ENCODE assay signal across 12 mouse cellular contexts in genomic region chr7:19335583-19335982, GRCm38 (mm10). TPM values are rescaled to one million over a fixed set of nuclear protein-coding genes. Genes with fewer than 3 reads are reported as not detected.
DNase-seq lines count a peak whose midpoint lies in the region; ATAC-seq lines count a peak whose summit lies in the region.
"Had no signal": no experiment of that assay in that cellular context is flagged by ENCODE, and none has a peak within 500 bp of the region (broad histone marks: within the 10 kb centered on the region; RNA-seq: fewer than 3 reads in every experiment).

No protein-coding gene starts in this region.

- no peaks in the 10 kb centered on the region for H3K27me3 ChIP-seq in kidney, embryonic 14.5 days (ENCODE audit: control insufficient read depth, insufficient read depth, low read length)
- H3K27me3 ChIP-seq in liver, embryonic 13.5 days: peaks cover 54% of the 10 kb centered on the region

- no peak overlapping the region for H3K4me2 ChIP-seq in kidney, embryonic 14.5 days (replicated peaks; ENCODE audit: low read depth, low read length)
- H3K4me2 ChIP-seq in liver, embryonic 13.5 days: no peak overlapping the region

- ATAC-seq in kidney, embryonic 14.5 days (ENCODE audit: low FRiP score, low TSS enrichment): no peak
- ATAC-seq in liver, embryonic 13.5 days (ENCODE audit: low read depth): peak; percentile 35; the same call in 1 of the 2 replicates

- 0 out of 2 replicates have a peak, but pooled peaks cover 3% of the 10 kb centered on the region for H3K4me1 ChIP-seq in kidney, embryonic 14.5 days (ENCODE audit: control insufficient read depth, insufficient read depth, low read length)
- H3K4me1 ChIP-seq in liver, embryonic 13.5 days (replicated peaks): peaks cover 26% of the 10 kb centered on the region

- 45% methylated on average over 3 of the region's 3 CpGs for WGBS in kidney, embryonic 14.5 days
- WGBS in liver, embryonic 13.5 days (ENCODE audit: insufficient replicate concordance): 34% methylated on average over 3 of the region's 3 CpGs

- no peak overlapping the region for H3K4me3 ChIP-seq in kidney, embryonic 14.5 days (ENCODE audit: low read length)
- no peak overlapping the region for H3K4me3 ChIP-seq in liver, embryonic 13.5 days (replicated peaks)
- H3K4me3 ChIP-seq: gastrocnemius, adult 2 months had no signal

- no peak overlapping the region for H3K27ac ChIP-seq in kidney, embryonic 14.5 days (ENCODE audit: low read depth, low read length)
- H3K27ac ChIP-seq in liver, embryonic 13.5 days: no peak overlapping the region
- H3K27ac ChIP-seq: gastrocnemius, adult 2 months had no signal

- H3K9ac ChIP-seq in kidney, embryonic 14.5 days (ENCODE audit: low read depth, low read length): no peak overlapping the region
- H3K9ac ChIP-seq in liver, embryonic 13.5 days: no peak overlapping the region

- H3K36me3 ChIP-seq in kidney, embryonic 14.5 days (ENCODE audit: control insufficient read depth, insufficient read depth, low read length): no peaks in the 10 kb centered on the region
- H3K36me3 ChIP-seq in liver, embryonic 13.5 days: no peaks in the 10 kb centered on the region

- H3K9me3 ChIP-seq in kidney, embryonic 14.5 days (ENCODE audit: control insufficient read depth, low read length): no peaks in the 10 kb centered on the region
- H3K9me3 ChIP-seq in liver, embryonic 13.5 days (replicated peaks): no peaks in the 10 kb centered on the region

- peak; percentile 45 to 62 for DNase-seq in kidney, adult 8-10 months
- peak; percentile 92 for DNase-seq in A20 (ENCODE audit: low read depth, low spot score)
- peak; percentile 42 for DNase-seq in NIH3T3 (ENCODE audit: low read depth)
- no peak for DNase-seq in liver, embryonic 13.5 days
- DNase-seq in cerebellum, postnatal 10 days: no peak
- no peak for DNase-seq in embryo, embryonic 11 days
- DNase-seq in urinary bladder, postnatal 36 days (ENCODE audit: low spot score in 2 of 2): no peak
- DNase-seq: adrenal gland, adult 8-10 months; gastrocnemius, adult 2 months; left cerebral cortex, postnatal 4 days; thymus, postnatal 25 days had no signal

RNA-seq across cellular contexts. Expression of gene Ercc1, which starts 9.0 kb away (rescaled TPM):
- polyA plus RNA-seq in kidney, embryonic 14.5 days (2014; fragmentation: Nextera tagmentation; extraction: Ambion mirVana): 95.2 and 102 TPM in 2 replicates
- 19.1 and 21.0 TPM in 2 replicates for polyA plus RNA-seq in liver, embryonic 13.5 days (2015; fragmentation: Nextera tagmentation; extraction: Ambion mirVana)

RNA-seq across cellular contexts. Expression of gene Cd3eap, which starts 23.7 kb away (rescaled TPM):
- polyA plus RNA-seq in kidney, embryonic 14.5 days (2014; fragmentation: Nextera tagmentation; extraction: Ambion mirVana): 21.9 and 26.8 TPM in 2 replicates
- 15.0 and 16.3 TPM in 2 replicates for polyA plus RNA-seq in liver, embryonic 13.5 days (2015; fragmentation: Nextera tagmentation; extraction: Ambion mirVana)

RNA-seq across cellular contexts. Expression of gene Ppp1r13l, which starts 24.0 kb away (rescaled TPM):
- 5.4 and 7.8 TPM in 2 replicates for polyA plus RNA-seq in kidney, embryonic 14.5 days (2014; fragmentation: Nextera tagmentation; extraction: Ambion mirVana)
- polyA plus RNA-seq in liver, embryonic 13.5 days (2015; fragmentation: Nextera tagmentation; extraction: Ambion mirVana): 1.1 and 1.2 TPM in 2 replicates

RNA-seq across cellular contexts. Expression of gene Fosb, which starts 25.7 kb away (rescaled TPM):
- 0.14 and 0.20 TPM in 2 replicates for polyA plus RNA-seq in kidney, embryonic 14.5 days (2014; fragmentation: Nextera tagmentation; extraction: Ambion mirVana)
- 0.03 TPM in 1 of 2 replicates, not detected in the other for polyA plus RNA-seq in liver, embryonic 13.5 days (2015; fragmentation: Nextera tagmentation; extraction: Ambion mirVana)

RNA-seq across cellular contexts. Expression of gene Ercc2, which starts 46.2 kb away (rescaled TPM):
- polyA plus RNA-seq in kidney, embryonic 14.5 days (2014; fragmentation: Nextera tagmentation; extraction: Ambion mirVana): 11.9 and 12.6 TPM in 2 replicates
- 8.6 and 9.9 TPM in 2 replicates for polyA plus RNA-seq in liver, embryonic 13.5 days (2015; fragmentation: Nextera tagmentation; extraction: Ambion mirVana)

Comparison
In these comparisons a context has a peak if more than half of its experiments do, and no peak if none do; other contexts are left out.
1. DNase-seq: peak in kidney, adult 8-10 months (2 of 2), A20 (single experiment) and NIH3T3 (single experiment); none in liver, embryonic 13.5 days (single experiment), cerebellum, postnatal 10 days (0 of 2), embryo, embryonic 11 days (single experiment) and urinary bladder, postnatal 36 days (0 of 2).